Mouse (Mus musculus): ENCODE measurements at regions not wholly inside any gene's neighbourhood (a gene's known extent, or its start where the extent isn't known, plus 50 kb on each side); places are given as distances from the start of the nearest gene placed in this dataset.
"Not testable (repeated sequence)": the region's sequence is repeated elsewhere in the genome, so short reads cannot be mapped to it uniquely, and the experiment has no call there.

DNA sequence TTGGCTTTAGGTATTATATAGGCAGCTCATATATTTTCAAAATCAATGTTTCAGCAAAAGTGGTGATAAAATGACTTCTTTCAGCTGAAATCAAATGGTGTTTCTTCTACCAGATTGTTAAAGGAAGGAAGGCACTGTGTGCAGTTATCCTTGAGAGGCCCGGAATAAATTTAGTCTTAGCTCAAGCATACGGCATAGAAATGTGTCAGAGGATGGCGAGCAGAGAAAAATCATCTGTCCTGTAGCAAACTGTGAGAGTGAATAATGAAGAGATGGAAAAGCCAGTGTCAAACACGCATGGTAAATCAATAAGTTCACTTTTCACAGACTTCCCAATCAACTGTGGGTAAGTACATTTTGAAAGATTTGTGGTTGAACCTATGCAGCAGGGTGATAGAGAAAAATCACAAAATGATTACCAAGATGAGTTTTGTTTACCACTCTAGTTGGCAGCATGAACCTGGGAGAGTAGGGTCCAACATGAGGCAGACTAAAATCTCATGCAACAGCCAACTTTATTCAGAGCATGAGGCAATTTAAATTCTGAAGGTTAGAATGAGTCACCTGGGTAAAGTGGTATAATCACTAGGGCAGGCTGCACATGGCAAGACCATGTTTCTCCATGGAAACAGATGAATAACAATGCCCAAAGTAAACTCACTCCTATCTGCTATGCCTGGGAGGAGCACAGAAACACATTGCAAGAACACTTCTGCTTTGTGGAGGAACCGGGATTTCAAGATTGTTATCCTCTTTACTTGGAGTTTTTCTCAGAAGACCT is 55.7 kb downstream of the AI429214 start:
- Histone ChIP-seq H3K27ac (no peak overlapping the region), H3K9ac (no peak overlapping the region), H3K4me2 (no peak overlapping the region), H3K36me3 (no peaks in the 10 kb centered on the region), H3K4me1 (no peaks in the 10 kb centered on the region), H3K27me3 (no peaks in the 10 kb centered on the region), H3K4me3 (no peak overlapping the region), H3K9me3 (no peaks in the 10 kb centered on the region)
- WGBS, result 86% methylated on average over 5 of the region's 5 CpGs
- ATAC-seq (ENCODE audit: insufficient number of reproducible peaks, low FRiP score, low TSS enrichment, low read depth), result no peak

DNA sequence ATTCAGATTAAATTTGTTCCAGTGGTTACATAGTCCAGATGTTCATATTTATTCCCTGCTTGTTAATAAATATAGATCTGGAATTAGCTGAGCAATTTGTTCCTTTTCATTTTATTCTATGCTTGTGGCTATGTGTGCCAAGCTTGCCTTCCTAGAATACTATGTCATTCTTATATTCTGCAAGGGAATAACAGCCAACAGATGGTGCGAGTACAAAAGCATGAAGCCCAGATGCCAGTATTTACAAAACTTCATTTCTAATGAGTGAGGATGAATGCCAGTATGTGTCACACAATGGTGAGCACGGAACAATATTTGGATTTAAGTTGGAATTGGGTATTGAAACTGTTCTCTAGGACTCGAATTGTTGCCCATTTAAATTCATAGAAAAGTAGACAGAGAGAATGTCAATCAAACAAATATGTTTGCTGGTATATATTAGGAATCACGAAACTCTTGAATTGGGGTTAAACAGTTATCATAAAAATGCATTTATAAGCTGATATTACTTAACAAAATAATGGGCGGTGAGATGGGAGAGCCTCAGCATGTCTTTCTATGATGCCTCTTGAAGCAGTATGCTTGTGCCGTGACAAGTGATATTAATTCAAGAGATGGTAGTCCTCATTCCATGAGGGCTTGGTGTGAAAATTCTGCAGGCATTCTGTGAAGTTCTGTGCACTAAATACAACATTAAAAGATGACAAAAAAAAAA is 56.7 kb downstream of the AI429214 start:
- no peaks in the 10 kb centered on the region for H3K36me3 ChIP-seq
- H3K4me1 ChIP-seq, result no peaks in the 10 kb centered on the region
- WGBS, result 81% methylated on average over 6 of the region's 6 CpGs
- no peak for ATAC-seq (ENCODE audit: insufficient number of reproducible peaks, low FRiP score, low TSS enrichment, low read depth)
- no peak overlapping the region for H3K4me2 ChIP-seq
- H3K27me3 ChIP-seq, result no peaks in the 10 kb centered on the region
- no peak overlapping the region for H3K27ac ChIP-seq
- no peaks in the 10 kb centered on the region for H3K9me3 ChIP-seq
- no peak overlapping the region for H3K9ac ChIP-seq
- no peak overlapping the region for H3K4me3 ChIP-seq

GRCm38 (mm10) chr8:37050684-37051028 is 57.3 kb downstream of the AI429214 start:
- H3K4me2 ChIP-seq, result no peak overlapping the region
- H3K27me3 ChIP-seq, result no peaks in the 10 kb centered on the region
- H3K27ac ChIP-seq, result no peak overlapping the region
- H3K4me1 ChIP-seq, result no peaks in the 10 kb centered on the region
- H3K9ac ChIP-seq, result no peak overlapping the region
- no peak for ATAC-seq (ENCODE audit: insufficient number of reproducible peaks, low FRiP score, low TSS enrichment, low read depth)
- 10% methylated on average over 1 of the region's 1 CpGs for WGBS
- H3K9me3 ChIP-seq, result no peaks in the 10 kb centered on the region
- H3K4me3 ChIP-seq, result no peak overlapping the region
- H3K36me3 ChIP-seq, result no peaks in the 10 kb centered on the region

DNA sequence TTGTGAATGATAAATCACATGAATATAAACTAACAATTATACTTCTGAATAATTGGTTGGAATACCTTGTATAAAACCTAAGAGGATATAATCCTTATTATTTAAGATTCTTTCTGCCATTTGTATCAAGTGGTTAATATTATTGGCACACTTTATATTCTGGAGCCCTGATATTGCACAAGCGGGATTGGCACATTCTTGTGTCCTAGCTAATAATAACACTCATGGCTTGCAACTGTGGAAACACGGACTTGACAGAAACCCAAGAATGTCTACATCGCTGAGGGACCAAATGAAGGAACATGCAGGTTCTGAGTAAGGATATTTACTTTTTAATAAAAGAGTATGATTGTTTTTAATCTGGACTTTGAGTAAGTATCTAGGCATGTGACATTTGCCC is 63.0 kb downstream of the AI429214 start:
- H3K9me3 ChIP-seq, result no peaks in the 10 kb centered on the region
- H3K9ac ChIP-seq, result no peak overlapping the region
- ATAC-seq (ENCODE audit: insufficient number of reproducible peaks, low FRiP score, low TSS enrichment, low read depth), result no peak
- no peak overlapping the region for H3K4me2 ChIP-seq
- no peak overlapping the region for H3K4me3 ChIP-seq
- H3K36me3 ChIP-seq, result no peaks in the 10 kb centered on the region
- 59% methylated on average over 3 of the region's 3 CpGs for WGBS
- H3K27ac ChIP-seq, result no peak overlapping the region
- no peaks in the 10 kb centered on the region for H3K4me1 ChIP-seq
- no peaks in the 10 kb centered on the region for H3K27me3 ChIP-seq

GRCm38 (mm10) chr8:37058390-37058789 is 65.0 kb downstream of the AI429214 start:
- no peaks in the 10 kb centered on the region for H3K36me3 ChIP-seq
- H3K4me3 ChIP-seq, result no peak overlapping the region
- 83% methylated on average over 6 of the region's 6 CpGs for WGBS

GRCm38 (mm10) chr8:37062012-37062944 is 68.9 kb downstream of the AI429214 start:
- WGBS, result 32% methylated on average over 13 of the region's 13 CpGs
- Histone ChIP-seq H3K36me3 (no peaks in the 10 kb centered on the region), H3K4me2 (no peak overlapping the region), H3K9me3 (no peaks in the 10 kb centered on the region), H3K27ac (no peak overlapping the region), H3K27me3 (no peaks in the 10 kb centered on the region), H3K4me1 (0 out of 2 replicates have a peak, but pooled peaks cover 2% of the 10 kb centered on the region), H3K4me3 (no peak overlapping the region), H3K9ac (no peak overlapping the region)
- 0 out of 2 replicates have a peak, but pooled peaks have one; percentile 63 for ATAC-seq (ENCODE audit: insufficient number of reproducible peaks, low FRiP score, low TSS enrichment, low read depth)

More at GRCm38 (mm10) chr8:37058390-37058789, 65.0 kb downstream of the AI429214 start:
- Histone ChIP-seq H3K4me2 (no peak overlapping the region), H3K27ac (no peak overlapping the region), H3K4me1 (0 out of 2 replicates have a peak, but pooled peaks cover 2% of the 10 kb centered on the region), H3K9me3 (no peaks in the 10 kb centered on the region), H3K9ac (no peak overlapping the region), H3K27me3 (no peaks in the 10 kb centered on the region)
- no peak for ATAC-seq (ENCODE audit: insufficient number of reproducible peaks, low FRiP score, low TSS enrichment, low read depth)

- Histone ChIP-seq H3K27me3 (no peaks in the 10 kb centered on the region), H3K36me3 (no peaks in the 10 kb centered on the region), H3K4me3 (no peak overlapping the region), H3K9me3 (no peaks in the 10 kb centered on the region), H3K4me2 (no peak overlapping the region), H3K9ac (no peak overlapping the region), H3K4me1 (0 out of 2 replicates have a peak, but pooled peaks cover 2% of the 10 kb centered on the region), H3K27ac (no peak overlapping the region)
- ATAC-seq (ENCODE audit: insufficient number of reproducible peaks, low FRiP score, low TSS enrichment, low read depth), result no peak
- WGBS, result 16% methylated on average over 12 of the region's 12 CpGs
These were observed 70.4 kb downstream of the AI429214 start for GRCm38 (mm10) chr8:37063764-37064331.

DNA sequence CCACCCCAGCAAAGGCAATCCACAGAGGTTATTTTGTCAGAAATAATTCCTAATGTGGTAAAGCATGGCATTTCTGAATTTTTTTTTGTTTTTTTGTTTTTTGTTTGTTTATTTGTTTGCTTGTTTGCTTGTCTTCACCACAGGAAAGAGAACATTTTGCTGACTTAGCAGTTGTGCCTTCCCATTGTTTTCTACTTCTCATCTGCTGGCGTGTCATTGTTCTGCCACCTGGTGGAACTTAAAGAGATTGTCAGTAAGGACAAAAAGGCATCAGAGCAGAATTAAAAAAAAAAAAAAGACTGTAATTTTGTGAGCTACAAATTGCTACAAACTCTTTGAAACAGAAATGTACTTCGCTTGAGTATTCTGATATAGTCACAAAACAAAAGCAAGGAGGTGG is 79.5 kb downstream of the AI429214 start:
- Histone ChIP-seq H3K27me3 (no peaks in the 10 kb centered on the region), H3K27ac (no peak overlapping the region), H3K4me2 (no peak overlapping the region), H3K9me3 (no peaks in the 10 kb centered on the region), H3K4me1 (no peaks in the 10 kb centered on the region), H3K36me3 (no peaks in the 10 kb centered on the region), H3K9ac (no peak overlapping the region), H3K4me3 (no peak overlapping the region)
- ATAC-seq (ENCODE audit: insufficient number of reproducible peaks, low FRiP score, low TSS enrichment, low read depth), result no peak
- WGBS, result 28% methylated on average over 2 of the region's 2 CpGs

DNA sequence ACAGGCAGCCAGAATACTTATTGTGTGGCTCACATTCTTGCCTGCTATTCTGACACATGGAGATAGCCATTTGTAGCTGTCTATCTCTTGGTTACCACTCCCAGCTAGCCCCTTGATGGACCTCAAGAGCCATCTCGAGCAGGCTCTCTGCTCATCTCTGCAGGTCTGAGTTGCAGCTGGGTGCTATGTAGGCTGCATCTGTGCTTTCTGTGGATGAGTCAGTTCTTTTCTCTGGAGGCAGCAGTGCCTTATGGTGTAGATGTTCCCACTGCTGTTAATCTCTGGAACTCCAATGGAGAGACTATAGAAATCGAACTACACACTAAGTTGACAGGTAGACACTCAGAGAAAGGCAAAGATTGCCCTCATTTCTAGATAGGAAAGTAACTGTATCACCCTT is 106.3 kb downstream of the AI429214 start:
- Histone ChIP-seq H3K9me3 (no peaks in the 10 kb centered on the region), H3K4me3 (no peak overlapping the region), H3K27ac (no peak overlapping the region), H3K36me3 (no peaks in the 10 kb centered on the region), H3K27me3 (no peaks in the 10 kb centered on the region), H3K4me1 (no peaks in the 10 kb centered on the region), H3K9ac (no peak overlapping the region), H3K4me2 (no peak overlapping the region)
- no peak for ATAC-seq (ENCODE audit: insufficient number of reproducible peaks, low FRiP score, low TSS enrichment, low read depth)
- 79% methylated on average over 2 of the region's 2 CpGs for WGBS

GRCm38 (mm10) chr8:37112386-37112785 is 119.0 kb downstream of the AI429214 start:
- H3K27ac ChIP-seq; ATAC-seq (ENCODE audit: insufficient number of reproducible peaks, low FRiP score, low TSS enrichment, low read depth); H3K4me3 ChIP-seq; H3K4me1 ChIP-seq; H3K4me2 ChIP-seq; H3K9me3 ChIP-seq; H3K9ac ChIP-seq; H3K36me3 ChIP-seq; H3K27me3 ChIP-seq: not testable (repeated sequence)

- H3K36me3 ChIP-seq, result no peaks in the 10 kb centered on the region
- no peak overlapping the region for H3K9ac ChIP-seq
- H3K4me1 ChIP-seq, result no peaks in the 10 kb centered on the region
- no peak for ATAC-seq (ENCODE audit: insufficient number of reproducible peaks, low FRiP score, low TSS enrichment, low read depth)
- H3K9me3 ChIP-seq, result no peaks in the 10 kb centered on the region
- H3K4me3 ChIP-seq, result no peak overlapping the region
- no peak overlapping the region for H3K4me2 ChIP-seq
- H3K27me3 ChIP-seq, result no peaks in the 10 kb centered on the region
- H3K27ac ChIP-seq, result no peak overlapping the region
These were observed 132.4 kb downstream of the AI429214 start for GRCm38 (mm10) chr8:37125834-37126233.

All from limb, embryonic 15.5 days (tissue).